Comparison of ENCODE assay signal across 15 mouse cellular contexts in genomic region chr2:131319401-131319800, GRCm38 (mm10).
"Had no signal": no experiment of that assay in that cellular context is flagged by ENCODE, and none has a peak within 500 bp of the region (broad histone marks: within the 10 kb centered on the region; RNA-seq: fewer than 3 reads in every experiment).

No protein-coding gene starts in this region.

- H3K27ac ChIP-seq: macrophage; midbrain, embryonic 13.5 days; midbrain, embryonic 15.5 days; neural tube, embryonic 12.5 days; stomach, embryonic 15.5 days; stomach, postnatal 0 days had no signal

- DNase-seq: lung, adult 18-20 months; lung, embryonic 14.5 days; lung, postnatal 10 days; right cerebral cortex, postnatal 14 days; thymus, adult 2 months; thymus, postnatal 25 days; thymus, postnatal 4 days had no signal

- H3K36me3 ChIP-seq: midbrain, embryonic 15.5 days; stomach, embryonic 15.5 days had no signal

- ATAC-seq: midbrain, embryonic 13.5 days; midbrain, embryonic 15.5 days had no signal

- H3K9me3 ChIP-seq: neural tube, embryonic 12.5 days; stomach, embryonic 15.5 days had no signal

- H3K27me3 ChIP-seq: megakaryocyte, embryonic 14.5 days; midbrain, embryonic 13.5 days; midbrain, embryonic 15.5 days; neural tube, embryonic 12.5 days; stomach, embryonic 15.5 days had no signal

- H3K4me3 ChIP-seq: megakaryocyte, embryonic 14.5 days; midbrain, embryonic 13.5 days; midbrain, embryonic 15.5 days; neural tube, embryonic 12.5 days; stomach, embryonic 15.5 days had no signal

- H3K4me1 ChIP-seq: midbrain, embryonic 13.5 days; midbrain, embryonic 15.5 days; neural tube, embryonic 12.5 days; stomach, embryonic 15.5 days had no signal

- H3K9ac ChIP-seq: lung, embryonic 14.5 days; midbrain, embryonic 13.5 days; midbrain, embryonic 15.5 days; neural tube, embryonic 12.5 days; stomach, embryonic 15.5 days had no signal

- H3K4me2 ChIP-seq: lung, embryonic 14.5 days; midbrain, embryonic 11.5 days; midbrain, embryonic 13.5 days; midbrain, embryonic 15.5 days; neural tube, embryonic 12.5 days; stomach, embryonic 15.5 days had no signal
